Mouse (Mus musculus): ENCODE measurements around the gene Rnf114. TPM values are rescaled to one million over a fixed set of nuclear protein-coding genes. Genes with fewer than 3 reads are reported as not detected.
A peak's percentile ranks its signal among the peaks of the same experiment; 100 is the strongest.

The Rnf114 gene
- 79.2 and 80.1 TPM in 2 replicates for polyA plus RNA-seq (2015; fragmentation: Nextera tagmentation; extraction: Ambion mirVana)

- no peak for ATAC-seq (ENCODE audit: insufficient number of reproducible peaks, low FRiP score, low TSS enrichment, low read depth)
- Histone ChIP-seq H3K9ac (peak within 1 kb of the TSS; percentile 95), H3K27ac (replicated peaks) (peak within 1 kb of the TSS; percentile 98), H3K4me3 (replicated peaks) (peak within 1 kb of the TSS; percentile 100), H3K4me1 (peaks cover 28% of the 10 kb centered on the region), H3K4me2 (replicated peaks) (peak within 1 kb of the TSS; percentile 85), H3K9me3 (replicated peaks) (no peaks in the 10 kb centered on the region), H3K36me3 (no peaks in the 10 kb centered on the region), H3K27me3 (no peaks in the 10 kb centered on the region)
- WGBS = 4% methylated on average over 52 of the region's 52 CpGs
These were observed at the start of gene Rnf114 for GRCm38 (mm10) chr2:167491757-167492708. TSS of gene Rnf114 (plus strand) at chr2:167492645.

- no peaks in the 10 kb centered on the region for H3K9me3 ChIP-seq (replicated peaks)
- no peak overlapping the region for H3K4me3 ChIP-seq (replicated peaks)
- H3K27ac ChIP-seq (replicated peaks) = no peak overlapping the region
- 89% methylated on average over 4 of the region's 4 CpGs for WGBS
- no peak overlapping the region for H3K4me2 ChIP-seq (replicated peaks)
- no peak overlapping the region for H3K9ac ChIP-seq
- H3K4me1 ChIP-seq = peaks cover 21% of the 10 kb centered on the region
- peaks cover 46% of the 10 kb centered on the region for H3K36me3 ChIP-seq
- no peak for ATAC-seq (ENCODE audit: insufficient number of reproducible peaks, low FRiP score, low TSS enrichment, low read depth)
- H3K27me3 ChIP-seq = no peaks in the 10 kb centered on the region
These were observed 48.8 kb upstream of the Rnf114 start for GRCm38 (mm10) chr2:167443411-167444193.

GRCm38 (mm10) chr2:167445911-167446780 is 46.3 kb upstream of the Rnf114 start:
- Histone ChIP-seq H3K4me1 (peaks cover 21% of the 10 kb centered on the region), H3K4me3 (replicated peaks) (no peak overlapping the region), H3K9ac (no peak overlapping the region), H3K27me3 (no peaks in the 10 kb centered on the region), H3K27ac (replicated peaks) (peak overlapping the region; percentile 75), H3K4me2 (replicated peaks) (no peak overlapping the region), H3K9me3 (replicated peaks) (no peaks in the 10 kb centered on the region), H3K36me3 (peaks cover 48% of the 10 kb centered on the region)
- 54% methylated on average over 20 of the region's 20 CpGs for WGBS
- 0 out of 2 replicates have a peak, but pooled peaks have one; percentile 55 for ATAC-seq (ENCODE audit: insufficient number of reproducible peaks, low FRiP score, low TSS enrichment, low read depth)

- 0 out of 2 replicates have a peak overlapping the region, but pooled peaks have one; percentile 12 for H3K27ac ChIP-seq (replicated peaks)
These were observed 45.2 kb upstream of the Rnf114 start for GRCm38 (mm10) chr2:167447207-167447606.

GRCm38 (mm10) chr2:167447629-167448028 is 44.8 kb upstream of the Rnf114 start:
- 88% methylated on average over 8 of the region's 8 CpGs for WGBS
- Histone ChIP-seq H3K4me1 (peaks cover 21% of the 10 kb centered on the region), H3K4me3 (replicated peaks) (no peak overlapping the region), H3K27ac (replicated peaks) (no peak overlapping the region), H3K9ac (no peak overlapping the region), H3K27me3 (no peaks in the 10 kb centered on the region), H3K4me2 (replicated peaks) (no peak overlapping the region), H3K9me3 (replicated peaks) (no peaks in the 10 kb centered on the region), H3K36me3 (peaks cover 47% of the 10 kb centered on the region)
- ATAC-seq (ENCODE audit: insufficient number of reproducible peaks, low FRiP score, low TSS enrichment, low read depth) = no peak

More at GRCm38 (mm10) chr2:167447207-167447606, 45.2 kb upstream of the Rnf114 start:
- H3K9ac ChIP-seq = no peak overlapping the region
- no peak overlapping the region for H3K4me3 ChIP-seq (replicated peaks)
- no peak for ATAC-seq (ENCODE audit: insufficient number of reproducible peaks, low FRiP score, low TSS enrichment, low read depth)
- H3K27me3 ChIP-seq = no peaks in the 10 kb centered on the region
- no peak overlapping the region for H3K4me2 ChIP-seq (replicated peaks)
- H3K36me3 ChIP-seq = peaks cover 47% of the 10 kb centered on the region
- 89% methylated on average over 7 of the region's 7 CpGs for WGBS
- peaks cover 21% of the 10 kb centered on the region for H3K4me1 ChIP-seq
- H3K9me3 ChIP-seq (replicated peaks) = no peaks in the 10 kb centered on the region

GRCm38 (mm10) chr2:167449331-167450275 is 42.8 kb upstream of the Rnf114 start:
- Histone ChIP-seq H3K27me3 (no peaks in the 10 kb centered on the region), H3K27ac (replicated peaks) (no peak overlapping the region), H3K4me3 (replicated peaks) (no peak overlapping the region), H3K4me1 (peaks cover 21% of the 10 kb centered on the region), H3K36me3 (peaks cover 56% of the 10 kb centered on the region), H3K4me2 (replicated peaks) (no peak overlapping the region), H3K9me3 (replicated peaks) (no peaks in the 10 kb centered on the region), H3K9ac (no peak overlapping the region)
- WGBS = 82% methylated on average over 21 of the region's 21 CpGs
- no peak; the same call in 1 of the 2 replicates for ATAC-seq (ENCODE audit: insufficient number of reproducible peaks, low FRiP score, low TSS enrichment, low read depth)

- no peak overlapping the region for H3K9ac ChIP-seq
These were observed 41.8 kb upstream of the Rnf114 start for GRCm38 (mm10) chr2:167450647-167451046.

GRCm38 (mm10) chr2:167453814-167454213 is 38.6 kb upstream of the Rnf114 start:
- H3K4me3 ChIP-seq (replicated peaks) = no peak overlapping the region
- no peak overlapping the region for H3K27ac ChIP-seq (replicated peaks)
- no peaks in the 10 kb centered on the region for H3K27me3 ChIP-seq
- H3K9me3 ChIP-seq (replicated peaks) = no peaks in the 10 kb centered on the region
- no peak overlapping the region for H3K9ac ChIP-seq
- 75% methylated on average over 3 of the region's 3 CpGs for WGBS
- H3K4me1 ChIP-seq = no peaks in the 10 kb centered on the region
- H3K4me2 ChIP-seq (replicated peaks) = no peak overlapping the region
- peaks cover 73% of the 10 kb centered on the region for H3K36me3 ChIP-seq
- no peak for ATAC-seq (ENCODE audit: insufficient number of reproducible peaks, low FRiP score, low TSS enrichment, low read depth)

More at GRCm38 (mm10) chr2:167450647-167451046, 41.8 kb upstream of the Rnf114 start:
- Histone ChIP-seq H3K4me1 (peaks cover 14% of the 10 kb centered on the region), H3K36me3 (peaks cover 61% of the 10 kb centered on the region), H3K27ac (replicated peaks) (no peak overlapping the region), H3K9me3 (replicated peaks) (no peaks in the 10 kb centered on the region), H3K27me3 (no peaks in the 10 kb centered on the region), H3K4me2 (replicated peaks) (no peak overlapping the region), H3K4me3 (replicated peaks) (no peak overlapping the region)
- 92% methylated on average over 8 of the region's 8 CpGs for WGBS
- ATAC-seq (ENCODE audit: insufficient number of reproducible peaks, low FRiP score, low TSS enrichment, low read depth) = no peak

GRCm38 (mm10) chr2:167456361-167457020 is 36.0 kb upstream of the Rnf114 start:
- WGBS = 78% methylated on average over 5 of the region's 5 CpGs
- H3K4me1 ChIP-seq = no peaks in the 10 kb centered on the region
- no peaks in the 10 kb centered on the region for H3K9me3 ChIP-seq (replicated peaks)
- no peak overlapping the region for H3K27ac ChIP-seq (replicated peaks)
- no peak overlapping the region for H3K9ac ChIP-seq
- no peaks in the 10 kb centered on the region for H3K27me3 ChIP-seq
- peaks cover 66% of the 10 kb centered on the region for H3K36me3 ChIP-seq
- H3K4me3 ChIP-seq (replicated peaks) = no peak overlapping the region
- no peak for ATAC-seq (ENCODE audit: insufficient number of reproducible peaks, low FRiP score, low TSS enrichment, low read depth)
- no peak overlapping the region for H3K4me2 ChIP-seq (replicated peaks)
